Mouse (Mus musculus) liver, postnatal 0 days (tissue): ENCODE data around the gene Mrpl36.

Source experiments
- CTCF ChIP-seq: sonication (generic); IDR thresholded peaks from 2 replicates; pipeline ENCODE4 v1.5.1; 2016; ENCODE audit warnings: antibody characterized with exemption, low read depth
- EP300 ChIP-seq: IDR thresholded peaks from 2 replicates; pipeline ENCODE4 v1.6.1; 2016; ENCODE audit warnings: antibody characterized with exemption, low read depth, mild to moderate bottlenecking

DNA sequence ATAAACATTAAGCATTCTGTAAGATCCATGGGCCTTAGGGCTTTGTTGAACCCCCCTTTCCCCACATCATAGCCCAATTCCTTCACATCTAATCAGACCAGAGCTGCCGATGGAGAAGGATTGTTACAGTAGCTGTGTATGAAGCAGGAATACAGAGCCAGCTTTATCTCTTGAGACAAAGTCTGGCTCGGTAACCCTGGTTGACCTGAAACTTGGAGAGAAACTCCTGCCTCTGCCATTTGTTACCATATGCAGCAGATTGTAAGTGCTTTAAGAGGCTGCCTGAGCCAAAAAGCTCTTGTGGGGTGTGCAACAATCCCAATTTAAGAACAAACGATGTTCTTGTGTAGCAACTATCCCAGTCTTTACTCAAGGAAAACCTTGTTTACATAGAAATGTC, 3.4 kb downstream of the Mrpl36 start:
- TF ChIP-seq CTCF (no peak), EP300 (no peak)
